Mouse (Mus musculus) bone marrow, adult 2 months (tissue): ENCODE data around the gene Nudt8.
"Not testable (repeated sequence)": the region's sequence is repeated elsewhere in the genome, so short reads cannot be mapped to it uniquely, and the experiment has no call there.

Source experiments
- CTCF ChIP-seq: fragments of 200-500 bp; IDR thresholded peaks from 2 replicates; pipeline ENCODE4 v1.5.1; 2011; ENCODE audit warnings: low read length, control low read depth; ENCODE audit not compliant: control insufficient read depth, insufficient read depth
- POLR2A ChIP-seq: fragments of 200-500 bp; IDR thresholded peaks from 2 replicates; pipeline ENCODE4 v1.6.1; 2011; ENCODE audit warnings: low read depth, mild to moderate bottlenecking, control low read depth, low read length, borderline replicate concordance; ENCODE audit not compliant: control insufficient read depth

GRCm38 (mm10) chr19:3974608-3975007 lies 25.8 kb upstream of the Nudt8 start:
- not testable (repeated sequence) for TF ChIP-seq CTCF, POLR2A
